Mouse (Mus musculus): ENCODE measurements at regions not wholly inside any gene's neighbourhood (a gene's known extent, or its start where the extent isn't known, plus 50 kb on each side); places are given as distances from the start of the nearest gene placed in this dataset.

DNA sequence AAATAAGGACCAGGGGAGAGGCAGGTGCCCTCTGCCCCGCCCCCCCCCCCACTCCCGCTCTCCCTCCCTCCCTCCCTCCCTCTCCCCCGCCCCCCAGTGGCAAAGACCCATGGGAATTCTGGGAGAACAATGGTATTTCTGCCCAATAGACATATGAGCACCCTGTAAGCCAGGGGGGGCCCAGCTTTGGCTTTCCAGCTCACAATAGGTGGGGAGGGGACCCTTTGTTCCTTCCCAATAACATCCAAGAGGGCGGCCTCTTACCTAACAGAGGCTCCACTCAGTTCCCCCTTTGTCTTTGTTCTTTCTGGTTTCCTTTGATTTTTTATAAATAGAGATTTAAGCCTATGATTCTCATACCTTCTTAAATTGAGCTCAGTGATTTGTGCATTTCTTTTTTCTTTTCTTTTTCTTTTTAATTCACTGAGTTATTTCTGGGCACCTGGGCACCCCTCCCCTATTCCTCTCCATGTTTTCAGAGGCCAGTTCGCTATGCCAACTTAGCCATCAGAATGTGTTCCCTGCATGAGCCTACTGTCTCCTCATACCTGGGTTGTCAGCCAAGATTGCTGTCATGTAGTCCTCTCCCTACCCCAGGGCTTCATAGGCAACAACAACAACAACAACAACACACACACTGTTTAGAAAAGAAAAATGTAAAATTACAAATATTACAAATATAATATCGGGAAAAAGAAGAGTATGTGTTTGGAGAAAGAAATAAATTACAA lies 72.3 kb upstream of the Plekha5 start:
- 69% methylated on average over 4 of the region's 6 CpGs for WGBS
- no peak overlapping the region for H3K4me3 ChIP-seq (ENCODE audit: low read depth, low read length)
- H3K4me1 ChIP-seq (ENCODE audit: control insufficient read depth, insufficient read depth, low read length), result no peaks in the 10 kb centered on the region
- no peak overlapping the region for H3K27ac ChIP-seq (replicated peaks; ENCODE audit: low read depth, low read length)
- no peak overlapping the region for H3K9ac ChIP-seq (replicated peaks; ENCODE audit: low read length)
- H3K36me3 ChIP-seq (replicated peaks; ENCODE audit: control insufficient read depth, insufficient read depth, low read depth, low read length), result no peaks in the 10 kb centered on the region
- H3K4me2 ChIP-seq (ENCODE audit: low read depth, low read length), result no peak overlapping the region
- no peaks in the 10 kb centered on the region for H3K9me3 ChIP-seq (replicated peaks; ENCODE audit: control insufficient read depth, low read length)
- DNase-seq (ENCODE audit: low spot score), result no peak
- 0 out of 2 replicates have a peak, but pooled peaks have one; percentile 57 for ATAC-seq (replicated peaks; ENCODE audit: insufficient number of reproducible peaks, low FRiP score, low TSS enrichment, low read depth)
- no peaks in the 10 kb centered on the region for H3K27me3 ChIP-seq (ENCODE audit: control insufficient read depth, insufficient read depth, low read length)

- DNase-seq (ENCODE audit: low spot score) (no peak), ATAC-seq (replicated peaks; ENCODE audit: insufficient number of reproducible peaks, low FRiP score, low TSS enrichment, low read depth) (no peak)
- WGBS, result 94% methylated on average over 16 of the region's 16 CpGs
- no peak overlapping the region for H3K27ac ChIP-seq (replicated peaks; ENCODE audit: low read depth, low read length)
- no peak overlapping the region for H3K9ac ChIP-seq (replicated peaks; ENCODE audit: low read length)
- no peaks in the 10 kb centered on the region for H3K36me3 ChIP-seq (replicated peaks; ENCODE audit: control insufficient read depth, insufficient read depth, low read depth, low read length)
- H3K9me3 ChIP-seq (replicated peaks; ENCODE audit: control insufficient read depth, low read length), result no peaks in the 10 kb centered on the region
- H3K27me3 ChIP-seq (ENCODE audit: control insufficient read depth, insufficient read depth, low read length), result no peaks in the 10 kb centered on the region
- H3K4me3 ChIP-seq (ENCODE audit: low read depth, low read length), result no peak overlapping the region
- H3K4me2 ChIP-seq (ENCODE audit: low read depth, low read length), result no peak overlapping the region
- H3K4me1 ChIP-seq (ENCODE audit: control insufficient read depth, insufficient read depth, low read length), result no peaks in the 10 kb centered on the region
These were observed 75.3 kb upstream of the Plekha5 start for GRCm38 (mm10) chr6:140348578-140348977.

DNA sequence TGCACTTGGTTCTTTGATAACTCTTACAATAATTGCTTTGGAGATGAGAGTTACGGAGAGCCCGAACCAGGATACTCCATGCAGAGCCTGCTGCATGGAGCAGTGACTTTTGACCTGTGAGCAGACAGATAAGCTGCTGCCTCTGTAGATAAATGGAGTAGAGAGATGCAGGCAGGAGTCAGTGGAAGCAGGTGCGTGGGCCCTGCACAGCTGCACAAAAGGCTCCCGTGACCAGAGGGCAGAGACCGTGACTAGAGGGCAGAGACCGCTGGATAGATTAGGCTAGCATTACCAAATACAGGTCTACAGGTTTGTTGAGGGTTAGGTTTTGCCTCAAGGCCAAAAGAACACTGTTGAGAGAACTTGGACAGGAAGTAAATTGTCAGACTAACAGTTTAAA lies 76.9 kb upstream of the Plekha5 start:
- no peak overlapping the region for H3K4me2 ChIP-seq (ENCODE audit: low read depth, low read length)
- no peaks in the 10 kb centered on the region for H3K27me3 ChIP-seq (ENCODE audit: control insufficient read depth, insufficient read depth, low read length)
- ATAC-seq (replicated peaks; ENCODE audit: insufficient number of reproducible peaks, low FRiP score, low TSS enrichment, low read depth) (no peak), DNase-seq (ENCODE audit: low spot score) (no peak)
- no peak overlapping the region for H3K4me3 ChIP-seq (ENCODE audit: low read depth, low read length)
- H3K36me3 ChIP-seq (replicated peaks; ENCODE audit: control insufficient read depth, insufficient read depth, low read depth, low read length), result no peaks in the 10 kb centered on the region
- H3K27ac ChIP-seq (replicated peaks; ENCODE audit: low read depth, low read length), result no peak overlapping the region
- H3K4me1 ChIP-seq (ENCODE audit: control insufficient read depth, insufficient read depth, low read length), result no peaks in the 10 kb centered on the region
- no peaks in the 10 kb centered on the region for H3K9me3 ChIP-seq (replicated peaks; ENCODE audit: control insufficient read depth, low read length)
- H3K9ac ChIP-seq (replicated peaks; ENCODE audit: low read length), result no peak overlapping the region
- 80% methylated on average over 6 of the region's 6 CpGs for WGBS

DNA sequence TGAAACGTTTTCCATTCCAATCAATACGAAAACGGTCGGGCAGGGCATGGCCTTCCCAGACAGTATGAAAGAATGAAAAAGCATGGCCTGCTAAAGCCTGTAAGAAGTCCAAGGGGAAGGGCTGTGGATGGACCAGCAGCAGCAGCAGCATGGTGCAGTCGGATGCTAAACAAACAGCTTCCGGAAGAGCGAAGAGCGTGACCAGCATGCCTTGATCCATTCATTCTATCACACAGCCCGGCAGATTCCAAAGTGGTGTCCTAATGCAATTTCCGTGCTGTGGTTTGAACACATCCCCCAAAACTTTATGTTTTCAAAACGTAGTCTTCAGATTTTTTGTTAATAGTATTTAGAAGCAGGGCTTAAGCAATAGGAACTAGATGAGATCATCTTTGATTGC lies 80.2 kb upstream of the Plekha5 start:
- no peaks in the 10 kb centered on the region for H3K27me3 ChIP-seq (ENCODE audit: control insufficient read depth, insufficient read depth, low read length)
- H3K9me3 ChIP-seq (replicated peaks; ENCODE audit: control insufficient read depth, low read length), result no peaks in the 10 kb centered on the region
- no peaks in the 10 kb centered on the region for H3K36me3 ChIP-seq (replicated peaks; ENCODE audit: control insufficient read depth, insufficient read depth, low read depth, low read length)
- no peak overlapping the region for H3K4me3 ChIP-seq (ENCODE audit: low read depth, low read length)
- no peak overlapping the region for H3K9ac ChIP-seq (replicated peaks; ENCODE audit: low read length)
- ATAC-seq (replicated peaks; ENCODE audit: insufficient number of reproducible peaks, low FRiP score, low TSS enrichment, low read depth), result no peak
- DNase-seq (ENCODE audit: low spot score), result no peak
- no peak overlapping the region for H3K27ac ChIP-seq (replicated peaks; ENCODE audit: low read depth, low read length)
- WGBS, result 78% methylated on average over 11 of the region's 11 CpGs
- H3K4me1 ChIP-seq (ENCODE audit: control insufficient read depth, insufficient read depth, low read length), result no peaks in the 10 kb centered on the region
- H3K4me2 ChIP-seq (ENCODE audit: low read depth, low read length), result no peak overlapping the region

- Histone ChIP-seq H3K9me3 (replicated peaks; ENCODE audit: control insufficient read depth, low read length) (no peaks in the 10 kb centered on the region), H3K4me1 (ENCODE audit: control insufficient read depth, insufficient read depth, low read length) (no peaks in the 10 kb centered on the region), H3K4me3 (ENCODE audit: low read depth, low read length) (no peak overlapping the region), H3K27ac (replicated peaks; ENCODE audit: low read depth, low read length) (no peak overlapping the region), H3K4me2 (ENCODE audit: low read depth, low read length) (no peak overlapping the region), H3K27me3 (ENCODE audit: control insufficient read depth, insufficient read depth, low read length) (no peaks in the 10 kb centered on the region), H3K9ac (replicated peaks; ENCODE audit: low read length) (no peak overlapping the region), H3K36me3 (replicated peaks; ENCODE audit: control insufficient read depth, insufficient read depth, low read depth, low read length) (no peaks in the 10 kb centered on the region)
- 55% methylated on average over 1 of the region's 1 CpGs for WGBS
- DNase-seq (ENCODE audit: low spot score), result no peak
- ATAC-seq (replicated peaks; ENCODE audit: insufficient number of reproducible peaks, low FRiP score, low TSS enrichment, low read depth), result no peak
These were observed 81.0 kb upstream of the Plekha5 start for GRCm38 (mm10) chr6:140342881-140343280.

DNA sequence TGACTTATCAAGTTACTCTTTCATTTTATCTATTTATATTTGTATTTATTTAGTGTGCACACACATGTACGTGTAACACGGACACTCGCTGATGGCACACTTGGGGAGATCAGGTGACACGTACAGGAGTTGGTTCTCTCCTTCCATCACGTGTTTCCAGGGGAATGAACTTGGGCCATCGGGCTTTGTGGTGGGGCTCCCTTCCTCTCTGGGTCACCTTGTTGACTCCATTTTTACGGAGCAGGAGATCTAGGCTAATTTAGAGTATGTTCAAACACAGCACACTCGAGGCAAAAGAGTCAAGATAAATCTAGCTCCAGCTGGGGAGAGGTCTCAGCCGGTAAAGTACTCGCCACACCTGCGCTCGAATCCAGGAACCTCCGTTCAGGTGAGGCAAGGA lies 84.1 kb upstream of the Plekha5 start:
- Histone ChIP-seq H3K27ac (replicated peaks; ENCODE audit: low read depth, low read length) (no peak overlapping the region), H3K9me3 (replicated peaks; ENCODE audit: control insufficient read depth, low read length) (no peaks in the 10 kb centered on the region), H3K27me3 (ENCODE audit: control insufficient read depth, insufficient read depth, low read length) (no peaks in the 10 kb centered on the region), H3K9ac (replicated peaks; ENCODE audit: low read length) (no peak overlapping the region), H3K36me3 (replicated peaks; ENCODE audit: control insufficient read depth, insufficient read depth, low read depth, low read length) (no peaks in the 10 kb centered on the region), H3K4me1 (ENCODE audit: control insufficient read depth, insufficient read depth, low read length) (no peaks in the 10 kb centered on the region), H3K4me3 (ENCODE audit: low read depth, low read length) (no peak overlapping the region), H3K4me2 (ENCODE audit: low read depth, low read length) (no peak overlapping the region)
- no peak for DNase-seq (ENCODE audit: low spot score)
- ATAC-seq (replicated peaks; ENCODE audit: insufficient number of reproducible peaks, low FRiP score, low TSS enrichment, low read depth), result no peak
- 75% methylated on average over 13 of the region's 13 CpGs for WGBS

DNA sequence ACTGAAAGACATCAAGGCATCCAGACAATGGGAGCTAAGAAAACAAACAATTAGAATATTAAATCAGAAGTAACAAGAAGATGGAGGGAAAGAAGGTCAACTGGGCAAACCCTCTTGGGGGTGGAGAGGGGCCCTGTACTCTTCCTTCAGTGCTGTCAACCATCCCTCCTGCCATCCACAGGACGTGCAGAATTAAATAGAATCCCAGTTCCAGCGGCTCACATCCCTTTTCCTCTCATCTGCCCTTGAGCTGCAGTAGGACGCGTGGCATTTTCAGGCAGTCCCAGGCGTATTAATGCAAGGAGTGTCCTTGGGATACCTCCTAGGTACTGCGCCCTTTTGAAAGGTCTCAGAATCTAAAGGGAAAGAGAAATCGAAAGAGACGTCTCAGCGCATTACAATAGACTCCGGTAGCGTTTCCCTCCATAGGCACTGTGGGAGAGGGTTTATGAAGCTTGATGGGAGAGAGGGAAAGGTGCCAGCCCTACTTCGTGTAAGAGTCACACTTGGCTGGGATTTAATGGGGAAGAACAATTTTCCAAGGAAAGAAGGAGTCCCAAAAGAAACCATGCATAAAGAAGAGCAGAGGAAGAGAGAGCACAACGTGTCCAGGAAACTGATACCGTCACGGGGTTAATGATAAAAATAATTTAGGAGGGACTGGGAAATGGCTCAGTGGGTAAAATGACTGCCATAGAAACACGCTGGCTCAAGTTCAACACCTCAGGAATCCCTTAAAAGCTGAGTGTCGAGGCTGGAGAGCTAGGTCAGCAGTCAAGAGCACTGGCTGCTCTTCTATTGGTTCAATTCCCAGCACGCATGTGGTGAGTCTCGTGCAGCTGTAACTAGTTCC lies 85.7 kb upstream of the Plekha5 start:
- no peaks in the 10 kb centered on the region for H3K4me1 ChIP-seq (ENCODE audit: control insufficient read depth, insufficient read depth, low read length)
- no peaks in the 10 kb centered on the region for H3K9me3 ChIP-seq (replicated peaks; ENCODE audit: control insufficient read depth, low read length)
- DNase-seq (ENCODE audit: low spot score) (no peak), ATAC-seq (replicated peaks; ENCODE audit: insufficient number of reproducible peaks, low FRiP score, low TSS enrichment, low read depth) (no peak)
- no peak overlapping the region for H3K9ac ChIP-seq (replicated peaks; ENCODE audit: low read length)
- H3K27me3 ChIP-seq (ENCODE audit: control insufficient read depth, insufficient read depth, low read length), result no peaks in the 10 kb centered on the region
- 0 out of 2 replicates have a peak overlapping the region, but pooled peaks have one; percentile 7 for H3K4me2 ChIP-seq (ENCODE audit: low read depth, low read length)
- no peaks in the 10 kb centered on the region for H3K36me3 ChIP-seq (replicated peaks; ENCODE audit: control insufficient read depth, insufficient read depth, low read depth, low read length)
- WGBS, result 30% methylated on average over 19 of the region's 19 CpGs
- no peak overlapping the region; the same call in 1 of the 2 replicates for H3K27ac ChIP-seq (replicated peaks; ENCODE audit: low read depth, low read length)
- no peak overlapping the region for H3K4me3 ChIP-seq (ENCODE audit: low read depth, low read length)

DNA sequence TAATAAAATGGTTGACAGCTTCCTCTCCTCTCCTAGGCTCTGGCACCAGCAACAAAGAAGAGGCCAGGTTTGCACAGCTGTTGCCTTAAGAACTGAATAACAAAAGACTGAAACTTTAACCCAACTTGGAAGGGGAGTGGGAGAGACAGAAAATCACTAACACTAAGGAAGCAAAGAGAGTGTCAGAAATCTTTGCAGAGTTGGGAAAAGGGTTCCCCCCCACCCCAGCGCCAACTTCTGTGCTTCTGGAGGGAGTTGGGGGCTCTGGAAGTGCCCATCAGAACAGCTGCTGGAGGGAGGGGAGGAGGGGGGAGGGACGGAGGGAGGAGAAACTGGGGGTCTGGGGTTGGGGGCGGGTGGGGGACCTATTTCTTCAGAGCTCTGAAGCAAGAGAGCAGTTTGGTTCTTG lies 86.8 kb upstream of the Plekha5 start:
- 0 out of 2 replicates have a peak, but pooled peaks have one; percentile 57 for ATAC-seq (replicated peaks; ENCODE audit: insufficient number of reproducible peaks, low FRiP score, low TSS enrichment, low read depth)
- peak; percentile 51 for DNase-seq (ENCODE audit: low spot score)
- no peaks in the 10 kb centered on the region for H3K4me1 ChIP-seq (ENCODE audit: control insufficient read depth, insufficient read depth, low read length)
- no peaks in the 10 kb centered on the region for H3K27me3 ChIP-seq (ENCODE audit: control insufficient read depth, insufficient read depth, low read length)
- H3K36me3 ChIP-seq (replicated peaks; ENCODE audit: control insufficient read depth, insufficient read depth, low read depth, low read length), result no peaks in the 10 kb centered on the region
- peak overlapping the region; percentile 11 for H3K27ac ChIP-seq (replicated peaks; ENCODE audit: low read depth, low read length)
- no peak overlapping the region for H3K4me2 ChIP-seq (ENCODE audit: low read depth, low read length)
- no peak overlapping the region for H3K4me3 ChIP-seq (ENCODE audit: low read depth, low read length)
- WGBS, result 7% methylated on average over 3 of the region's 3 CpGs
- H3K9me3 ChIP-seq (replicated peaks; ENCODE audit: control insufficient read depth, low read length), result no peaks in the 10 kb centered on the region
- no peak overlapping the region; the same call in 1 of the 2 replicates for H3K9ac ChIP-seq (replicated peaks; ENCODE audit: low read length)
